Comparison of ENCODE assay signal across 8 mouse cellular contexts in the genomic region with DNA sequence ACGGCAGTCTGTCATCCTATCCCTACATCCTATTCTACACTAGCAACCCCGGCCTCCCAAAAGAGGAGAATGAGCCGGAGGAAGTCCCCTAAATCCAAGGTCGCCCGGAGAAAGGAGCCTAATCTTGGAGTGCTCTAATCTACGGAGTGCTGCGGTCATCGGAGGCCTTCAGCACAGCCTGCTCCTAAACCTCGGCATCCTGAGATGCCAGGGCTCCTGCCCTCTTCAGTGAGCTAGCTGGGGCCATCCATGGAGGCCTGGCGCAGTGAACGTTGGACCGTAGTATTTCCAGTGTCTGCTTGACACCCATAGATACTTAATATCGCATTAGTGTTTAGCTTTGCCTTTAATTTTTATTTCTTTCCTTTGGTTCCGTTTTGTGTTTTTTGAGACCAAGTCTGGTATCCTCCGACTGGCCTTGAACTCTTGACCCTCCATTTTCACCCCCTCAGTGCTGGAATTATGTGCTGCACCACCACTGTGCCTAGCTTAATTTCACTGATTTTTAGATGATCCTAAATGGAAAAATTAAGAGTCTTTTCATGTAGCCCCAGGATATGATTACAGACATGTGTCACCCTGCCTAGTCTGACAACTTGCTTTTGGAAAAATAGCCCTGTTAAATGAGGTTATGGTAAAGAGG. TPM values are rescaled to one million over a fixed set of nuclear protein-coding genes. Genes with fewer than 3 reads are reported as not detected.
A peak's percentile ranks its signal among the peaks of the same experiment; 100 is the strongest.
DNase-seq lines count a peak whose midpoint lies in the region; ATAC-seq and TF ChIP-seq lines count a peak whose summit lies in the region.

No protein-coding gene starts in this region.

- WGBS in lung, postnatal 0 days, result 7% methylated on average over 15 of the region's 15 CpGs
- WGBS in limb, embryonic 15.5 days, result 8% methylated on average over 15 of the region's 15 CpGs
- 6% methylated on average over 15 of the region's 15 CpGs for WGBS in stomach, embryonic 15.5 days

- no peaks in the 10 kb centered on the region; the same call in 1 of the 2 replicates for H3K4me1 ChIP-seq in lung, postnatal 0 days (ENCODE audit: insufficient read depth, low read depth, low read length)
- H3K4me1 ChIP-seq in erythroblast, embryonic 14.5 days (ENCODE audit: control insufficient read depth), result peaks cover 75% of the 10 kb centered on the region
- H3K4me1 ChIP-seq in limb, embryonic 15.5 days, result peaks cover 30% of the 10 kb centered on the region
- peaks cover 30% of the 10 kb centered on the region for H3K4me1 ChIP-seq in stomach, embryonic 15.5 days

- DNase-seq in lung, postnatal 0 days (ENCODE audit: low spot score), result no peak
- DNase-seq in lung, postnatal 10 days, result no peak
- no peak for DNase-seq in gastrocnemius, postnatal 4 days (ENCODE audit: low spot score in 2 of 2)
- DNase-seq in left cerebral cortex, postnatal 25 days (ENCODE audit: low spot score in 2 of 2), result no peak

- H3K9me3 ChIP-seq in lung, postnatal 0 days (ENCODE audit: low read length), result no peaks in the 10 kb centered on the region
- H3K9me3 ChIP-seq in erythroblast, embryonic 14.5 days (ENCODE audit: control insufficient read depth, low read length), result no peaks in the 10 kb centered on the region
- no peaks in the 10 kb centered on the region for H3K9me3 ChIP-seq in limb, embryonic 15.5 days
- H3K9me3 ChIP-seq in stomach, embryonic 15.5 days, result no peaks in the 10 kb centered on the region

- peak overlapping the region; percentile 72 for H3K9ac ChIP-seq in lung, postnatal 0 days (replicated peaks; ENCODE audit: low read depth)
- H3K9ac ChIP-seq in limb, embryonic 15.5 days, result peak overlapping the region; percentile 65
- H3K9ac ChIP-seq in stomach, embryonic 15.5 days, result peak overlapping the region; percentile 53

- H3K36me3 ChIP-seq in lung, postnatal 0 days (ENCODE audit: insufficient read depth, low read length), result peaks cover 12% of the 10 kb centered on the region; the same call in 1 of the 2 replicates
- H3K36me3 ChIP-seq in erythroblast, embryonic 14.5 days (ENCODE audit: control insufficient read depth), result peaks cover 37% of the 10 kb centered on the region
- H3K36me3 ChIP-seq in limb, embryonic 15.5 days, result peaks cover 25% of the 10 kb centered on the region
- peaks cover 25% of the 10 kb centered on the region for H3K36me3 ChIP-seq in stomach, embryonic 15.5 days

- intact Hi-C loops in left cerebral cortex, postnatal 25 days (cut with DNase I), result loop anchor here (5.0 kb wide), 1 partner anchor 610 kb away; no protein-coding TSS in a partner anchor

- H3K4me2 ChIP-seq in lung, postnatal 0 days (replicated peaks; ENCODE audit: low read depth, low read length), result peak overlapping the region; percentile 68
- peak overlapping the region; percentile 79 for H3K4me2 ChIP-seq in limb, embryonic 15.5 days
- peak overlapping the region; percentile 70 for H3K4me2 ChIP-seq in stomach, embryonic 15.5 days

- TF ChIP-seq EP300 in lung, postnatal 0 days (IDR thresholded peaks at IDR 0.05), result no peak

- TF ChIP-seq CTCF in lung, postnatal 0 days (IDR thresholded peaks at IDR 0.05), result no peak

- no peaks in the 10 kb centered on the region for H3K27me3 ChIP-seq in lung, postnatal 0 days (replicated peaks; ENCODE audit: insufficient read depth, low read length)
- no peaks in the 10 kb centered on the region for H3K27me3 ChIP-seq in erythroblast, embryonic 14.5 days (ENCODE audit: control insufficient read depth)
- no peaks in the 10 kb centered on the region for H3K27me3 ChIP-seq in limb, embryonic 15.5 days
- H3K27me3 ChIP-seq in stomach, embryonic 15.5 days (replicated peaks), result no peaks in the 10 kb centered on the region

- peak overlapping the region; percentile 96 for H3K27ac ChIP-seq in lung, postnatal 0 days (ENCODE audit: low read length)
- H3K27ac ChIP-seq in limb, embryonic 15.5 days, result peak overlapping the region; percentile 95
- H3K27ac ChIP-seq in stomach, embryonic 15.5 days, result peak overlapping the region; percentile 86

- H3K4me3 ChIP-seq in lung, postnatal 0 days (ENCODE audit: low read depth, low read length), result peak overlapping the region; percentile 93
- H3K4me3 ChIP-seq in erythroblast, embryonic 14.5 days (replicated peaks), result peak overlapping the region; percentile 98
- H3K4me3 ChIP-seq in limb, embryonic 15.5 days, result peak overlapping the region; percentile 95
- peak overlapping the region; percentile 96 for H3K4me3 ChIP-seq in stomach, embryonic 15.5 days (replicated peaks)

- peak; percentile 23 for ATAC-seq in lung, postnatal 0 days
- peak; percentile 30; the same call in 1 of the 2 replicates for ATAC-seq in limb, embryonic 15.5 days (ENCODE audit: insufficient number of reproducible peaks, low FRiP score, low TSS enrichment, low read depth)
- peak; percentile 23; the same call in 1 of the 2 replicates for ATAC-seq in stomach, embryonic 15.5 days (ENCODE audit: insufficient read depth, low FRiP score, low read depth)
- ATAC-seq in cerebellum, adult (ENCODE audit: insufficient number of reproducible peaks, low FRiP score, low TSS enrichment), result no peak

RNA-seq across cellular contexts. Expression of a gene that starts 0.6 kb away (rescaled TPM):
- polyA plus RNA-seq in lung, postnatal 0 days (2015; fragmentation: Nextera tagmentation; extraction: Ambion mirVana), result 152 and 167 TPM in 2 replicates
- 59.0 and 82.9 TPM in 2 replicates for polyA plus RNA-seq in erythroblast, embryonic 14.5 days (2012)
- 267 and 339 TPM in 2 replicates for polyA plus RNA-seq in limb, embryonic 15.5 days (2015; fragmentation: Nextera tagmentation; extraction: Ambion mirVana)
- 402 and 413 TPM in 2 replicates for polyA plus RNA-seq in stomach, embryonic 15.5 days (2015; fragmentation: Nextera tagmentation; extraction: Ambion mirVana)
- total RNA-seq in gastrocnemius, postnatal 4 days (2021), result 100 to 1,000 TPM; 218 to 241 TPM
- total RNA-seq in left cerebral cortex, postnatal 25 days (2021), result 100 to 1,000 TPM; 116 to 129 TPM

RNA-seq across cellular contexts. Expression of a gene that starts 12.3 kb away (rescaled TPM):
- 60.1 and 67.2 TPM in 2 replicates for polyA plus RNA-seq in lung, postnatal 0 days (2015; fragmentation: Nextera tagmentation; extraction: Ambion mirVana)
- polyA plus RNA-seq in erythroblast, embryonic 14.5 days (2012), result 7.4 and 8.9 TPM in 2 replicates
- 147 and 149 TPM in 2 replicates for polyA plus RNA-seq in limb, embryonic 15.5 days (2015; fragmentation: Nextera tagmentation; extraction: Ambion mirVana)
- polyA plus RNA-seq in stomach, embryonic 15.5 days (2015; fragmentation: Nextera tagmentation; extraction: Ambion mirVana), result 153 and 155 TPM in 2 replicates
- 10 to 100 TPM; 35.4 to 37.3 TPM for total RNA-seq in gastrocnemius, postnatal 4 days (2021)
- total RNA-seq in left cerebral cortex, postnatal 25 days (2021), result 10 to 100 TPM; 39.3 to 47.6 TPM

RNA-seq across cellular contexts. Expression of a gene that starts 22.7 kb away (rescaled TPM):
- 10.8 and 12.0 TPM in 2 replicates for polyA plus RNA-seq in lung, postnatal 0 days (2015; fragmentation: Nextera tagmentation; extraction: Ambion mirVana)
- polyA plus RNA-seq in erythroblast, embryonic 14.5 days (2012), result 0.62 and 0.69 TPM in 2 replicates
- polyA plus RNA-seq in limb, embryonic 15.5 days (2015; fragmentation: Nextera tagmentation; extraction: Ambion mirVana), result 17.2 and 19.6 TPM in 2 replicates
- polyA plus RNA-seq in stomach, embryonic 15.5 days (2015; fragmentation: Nextera tagmentation; extraction: Ambion mirVana), result 20.6 and 21.7 TPM in 2 replicates
- total RNA-seq in gastrocnemius, postnatal 4 days (2021), result 10 to 100 TPM; 18.7 to 20.9 TPM
- total RNA-seq in left cerebral cortex, postnatal 25 days (2021), result 1 to 10 TPM; 5.7 to 8.4 TPM

RNA-seq across cellular contexts. Expression of a gene that starts 28.5 kb away (rescaled TPM):
- 43.2 and 46.4 TPM in 2 replicates for polyA plus RNA-seq in lung, postnatal 0 days (2015; fragmentation: Nextera tagmentation; extraction: Ambion mirVana)
- polyA plus RNA-seq in erythroblast, embryonic 14.5 days (2012), result 1.4 and 1.5 TPM in 2 replicates
- polyA plus RNA-seq in limb, embryonic 15.5 days (2015; fragmentation: Nextera tagmentation; extraction: Ambion mirVana), result 53.2 and 59.8 TPM in 2 replicates
- polyA plus RNA-seq in stomach, embryonic 15.5 days (2015; fragmentation: Nextera tagmentation; extraction: Ambion mirVana), result 39.9 and 43.6 TPM in 2 replicates
- 10 to 100 TPM; 20.9 to 23.0 TPM for total RNA-seq in gastrocnemius, postnatal 4 days (2021)
- 10 to 100 TPM; 55.0 to 60.7 TPM for total RNA-seq in left cerebral cortex, postnatal 25 days (2021)

RNA-seq across cellular contexts. Expression of a gene that starts 43.4 kb away (rescaled TPM):
- 43.9 and 44.7 TPM in 2 replicates for polyA plus RNA-seq in lung, postnatal 0 days (2015; fragmentation: Nextera tagmentation; extraction: Ambion mirVana)
- 0.03 TPM in 2 replicates for polyA plus RNA-seq in erythroblast, embryonic 14.5 days (2012)
- polyA plus RNA-seq in limb, embryonic 15.5 days (2015; fragmentation: Nextera tagmentation; extraction: Ambion mirVana), result 35.7 and 44.4 TPM in 2 replicates
- polyA plus RNA-seq in stomach, embryonic 15.5 days (2015; fragmentation: Nextera tagmentation; extraction: Ambion mirVana), result 19.8 and 21.5 TPM in 2 replicates
- 10 to 100 TPM; 20.9 to 22.7 TPM for total RNA-seq in gastrocnemius, postnatal 4 days (2021)
- total RNA-seq in left cerebral cortex, postnatal 25 days (2021), result 10 to 100 TPM in 1 of 2 experiments, 1 to 10 TPM in 1; 10.0 to 10.8 TPM
